Mouse (Mus musculus) midbrain, postnatal 0 days (tissue): ENCODE results near the gene Slc25a47. TPM values are rescaled to one million over a fixed set of nuclear protein-coding genes. Genes with fewer than 3 reads are reported as not detected.
A peak's percentile ranks its signal among the peaks of the same experiment; 100 is the strongest.
"Not testable (repeated sequence)": the region's sequence is repeated elsewhere in the genome, so short reads cannot be mapped to it uniquely, and the experiment has no call there.

Source experiments
- ATAC-seq: fragments of 200-750 bp; cut with Nextera tagmentation; 2 replicates; pipeline ENCODE4 v1.8.0; 2017; ENCODE audit warnings: moderate number of reproducible peaks, mild to moderate bottlenecking, moderate TSS enrichment, moderate library complexity; ENCODE audit not compliant: low FRiP score
- DNase-seq: peaks from one replicate; pipeline ENCODE4 v3.0.0-alpha.2; 2015; ENCODE audit warnings: low spot score
- H3K27ac ChIP-seq: fragments of 300-500 bp; sonication (generic); 2 replicates; pipeline ENCODE4 v1.5.1; 2014; ENCODE audit warnings: low read depth, mild to moderate bottlenecking, low read length, mixed read lengths
- H3K27me3 ChIP-seq: fragments of 300-500 bp; sonication (generic); 2 replicates; pipeline ENCODE4 v1.6.1; 2014; ENCODE audit warnings: low read length, control low read depth, mixed read lengths; ENCODE audit not compliant: insufficient read depth
- H3K36me3 ChIP-seq: fragments of 300-500 bp; sonication (generic); 2 replicates; pipeline ENCODE4 v1.6.1; 2014; ENCODE audit warnings: low read length, control low read depth, mixed read lengths; ENCODE audit not compliant: insufficient read depth
- H3K4me1 ChIP-seq: fragments of 300-500 bp; sonication (generic); 2 replicates; pipeline ENCODE4 v1.6.1; 2014; ENCODE audit warnings: mild to moderate bottlenecking, control low read depth, antibody characterized with exemption, low read length, mixed read lengths; ENCODE audit not compliant: insufficient read depth
- H3K4me2 ChIP-seq: fragments of 300-500 bp; sonication (generic); 2 replicates; pipeline ENCODE4 v1.6.1; 2014; ENCODE audit warnings: low read depth, mild to moderate bottlenecking, low read length, mixed read lengths; ENCODE audit not compliant: poor library complexity, severe bottlenecking
- H3K4me3 ChIP-seq: fragments of 300-500 bp; sonication (generic); 2 replicates; pipeline ENCODE4 v1.5.1; 2014; ENCODE audit warnings: low read depth, mild to moderate bottlenecking, low read length, moderate library complexity
- H3K9ac ChIP-seq: fragments of 300-500 bp; sonication (generic); replicated peaks from 2 replicates; pipeline ENCODE4 v1.6.1; 2014; ENCODE audit warnings: mild to moderate bottlenecking, low read length, moderate library complexity, mixed read lengths; ENCODE audit not compliant: poor library complexity, severe bottlenecking
- H3K9me3 ChIP-seq: fragments of 300-500 bp; sonication (generic); 2 replicates; pipeline ENCODE4 v1.6.1; 2016; ENCODE audit warnings: low read length, control low read depth
- CTCF ChIP-seq: IDR thresholded peaks from 2 replicates; pipeline ENCODE4 v1.5.1; 2016; ENCODE audit warnings: antibody characterized with exemption, mild to moderate bottlenecking
- WGBS: fragments of 180-500 bp; shearing (Covaris S2); extraction: QIAGEN DNeasy Blood & Tissue Kit; methylation state at CpG from one replicate; pipeline ENCODE4 v1.1.7; 2014; 5-methylcytosine and 5-hydroxymethylcytosine counted together
- polyA plus RNA-seq: library from polyadenylated mRNA; unstranded; fragments of >200 nt; fragmentation: Nextera tagmentation; extraction: Ambion mirVana; gene quantifications from 2 replicates; pipeline ENCODE4 v1.2.1, GENCODE M21; 2015
- total RNA-seq: library from RNA; depleted of rRNA; stranded (reverse); fragments of >200 nt; gene quantifications from 2 replicates; pipeline ENCODE4 v1.2.3, GENCODE M21; 2014

The Slc25a47 gene
- total and polyA plus RNA-seq, 2 experiments from 2014 or later = 5.9 to 13.2 TPM

DNA sequence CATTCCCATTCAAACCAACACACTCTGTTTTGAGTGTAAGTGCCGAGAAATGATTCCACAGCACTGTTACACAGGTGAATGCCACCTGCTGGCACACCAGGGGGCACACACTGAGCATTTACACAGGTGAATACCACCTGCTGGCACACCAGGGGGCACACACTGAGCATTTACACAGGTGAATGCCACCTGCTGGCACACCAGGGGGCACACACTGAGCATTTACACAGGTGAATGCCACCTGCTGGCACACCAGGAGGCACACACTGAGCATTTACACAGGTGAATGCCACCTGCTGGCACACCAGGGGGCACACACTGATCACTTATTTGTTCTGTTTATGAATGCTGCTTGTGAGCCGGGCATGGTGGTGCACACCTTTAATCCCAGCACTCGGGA lies 12.2 kb downstream of the Slc25a47 start:
- not testable (repeated sequence) for DNase-seq, ATAC-seq, H3K4me2 ChIP-seq, H3K4me1 ChIP-seq, H3K9me3 ChIP-seq, H3K9ac ChIP-seq, H3K4me3 ChIP-seq, H3K36me3 ChIP-seq, H3K27ac ChIP-seq, H3K27me3 ChIP-seq
- TF ChIP-seq CTCF = peak; percentile 49
- WGBS = 93% methylated on average over 3 of the region's 3 CpGs

DNA sequence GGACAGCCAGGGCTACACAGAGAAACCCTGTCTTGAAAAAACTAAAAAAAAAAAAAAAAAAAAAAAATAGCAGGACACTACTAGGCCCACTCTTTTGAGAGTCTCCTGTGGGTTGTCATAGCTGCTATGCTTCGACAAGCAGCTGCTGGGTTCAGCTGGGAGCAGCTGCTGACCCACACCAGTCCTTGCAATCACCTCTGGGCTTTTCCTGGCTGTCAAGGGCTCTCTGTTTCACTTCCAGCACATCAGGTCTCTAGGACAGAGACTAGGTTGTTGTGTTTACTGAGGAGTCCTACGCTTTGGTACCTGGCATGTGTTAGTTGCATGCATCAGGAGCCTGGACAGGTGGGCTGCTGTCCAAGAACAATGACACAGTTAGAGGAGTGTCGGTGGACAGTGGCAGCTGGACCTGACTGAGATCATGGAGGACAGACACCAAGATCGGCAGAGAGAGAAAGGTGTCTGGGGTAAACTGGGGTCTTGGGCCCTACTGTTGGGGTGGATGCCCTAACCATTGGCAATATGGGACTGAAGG lies 13.7 kb downstream of the Slc25a47 start:
- Histone ChIP-seq H3K4me2 (no peak overlapping the region), H3K27ac (no peak overlapping the region), H3K36me3 (peaks cover 5% of the 10 kb centered on the region; the same call in 1 of the 2 replicates), H3K27me3 (no peaks in the 10 kb centered on the region), H3K4me1 (0 out of 2 replicates have a peak, but pooled peaks cover 3% of the 10 kb centered on the region), H3K4me3 (no peak overlapping the region), H3K9ac (no peak overlapping the region), H3K9me3 (no peaks in the 10 kb centered on the region)
- WGBS = 85% methylated on average over 4 of the region's 4 CpGs
- no peak for ATAC-seq
- DNase-seq = no peak
- TF ChIP-seq CTCF = no peak

- Histone ChIP-seq H3K9me3 (no peaks in the 10 kb centered on the region), H3K4me3 (no peak overlapping the region), H3K27ac (no peak overlapping the region), H3K4me1 (0 out of 2 replicates have a peak, but pooled peaks cover 3% of the 10 kb centered on the region), H3K36me3 (peaks cover 2% of the 10 kb centered on the region; the same call in 1 of the 2 replicates), H3K27me3 (no peaks in the 10 kb centered on the region), H3K4me2 (no peak overlapping the region), H3K9ac (no peak overlapping the region)
- WGBS = 68% methylated on average over 8 of the region's 8 CpGs
- ATAC-seq (no peak), DNase-seq (no peak)
- TF ChIP-seq CTCF = no peak
Measured at GRCm38 (mm10) chr12:108850129-108850528, 14.3 kb downstream of the Slc25a47 start.

- 89% methylated on average over 8 of the region's 8 CpGs for WGBS
- Histone ChIP-seq H3K36me3 (no peaks in the 10 kb centered on the region), H3K4me1 (0 out of 2 replicates have a peak, but pooled peaks cover 3% of the 10 kb centered on the region), H3K9me3 (no peaks in the 10 kb centered on the region), H3K27me3 (no peaks in the 10 kb centered on the region), H3K4me2 (no peak overlapping the region), H3K27ac (no peak overlapping the region), H3K4me3 (no peak overlapping the region), H3K9ac (0 out of 2 replicates have a peak overlapping the region, but pooled peaks have one; percentile 5)
- TF ChIP-seq CTCF = no peak
- no peak for DNase-seq
- no peak for ATAC-seq
Measured at GRCm38 (mm10) chr12:108850886-108851285, 15.0 kb downstream of the Slc25a47 start.

DNA sequence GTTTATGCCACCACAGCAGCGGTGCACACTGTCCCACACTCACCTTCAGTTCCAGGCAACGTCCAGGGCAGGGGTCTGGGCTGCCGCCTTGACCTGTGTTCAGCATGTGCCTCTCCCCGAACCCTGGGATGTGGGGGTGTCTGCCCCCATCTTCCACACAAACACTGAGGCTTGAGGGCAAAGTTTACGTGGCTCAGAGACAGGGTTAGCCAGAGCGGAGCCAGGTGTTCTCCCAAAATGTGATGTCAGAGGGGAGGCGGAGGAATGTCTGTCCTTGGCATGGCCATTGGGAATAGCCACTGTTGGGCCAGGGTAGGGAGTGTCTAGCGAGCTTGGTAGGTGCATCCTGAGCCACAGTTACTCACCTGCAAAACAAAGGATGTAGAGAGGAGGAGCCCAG lies 17.0 kb downstream of the Slc25a47 start:
- Histone ChIP-seq H3K4me1 (0 out of 2 replicates have a peak, but pooled peaks cover 3% of the 10 kb centered on the region), H3K27me3 (no peaks in the 10 kb centered on the region), H3K36me3 (no peaks in the 10 kb centered on the region), H3K4me2 (no peak overlapping the region), H3K27ac (no peak overlapping the region), H3K9me3 (no peaks in the 10 kb centered on the region), H3K9ac (no peak overlapping the region), H3K4me3 (no peak overlapping the region)
- 90% methylated on average over 8 of the region's 8 CpGs for WGBS
- ATAC-seq = no peak
- no peak for TF ChIP-seq CTCF
- DNase-seq = no peak

DNA sequence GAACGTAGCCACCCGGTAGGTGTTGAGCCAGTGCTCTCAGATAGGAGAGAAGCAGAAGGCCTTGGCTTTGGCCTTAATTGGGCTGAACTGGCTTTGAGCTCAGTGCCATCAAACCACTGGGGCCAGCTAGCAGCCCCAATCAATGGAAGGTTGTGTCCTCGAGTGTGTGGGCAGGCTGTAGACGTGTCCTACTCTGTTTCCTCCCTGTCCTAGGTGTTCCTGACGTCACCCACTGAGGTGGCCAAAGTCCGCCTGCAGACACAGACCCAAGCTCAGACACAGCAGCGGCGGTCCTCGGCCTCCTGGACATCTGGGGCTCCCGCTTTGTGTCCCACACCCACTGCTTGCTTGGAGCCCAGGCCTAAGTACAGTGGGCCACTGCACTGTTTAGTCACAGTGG lies 19.2 kb downstream of the Slc25a47 start:
- WGBS = 91% methylated on average over 10 of the region's 10 CpGs
- no peak overlapping the region for H3K27ac ChIP-seq
- 0 out of 2 replicates have a peak, but pooled peaks cover 2% of the 10 kb centered on the region for H3K36me3 ChIP-seq

More for the DNA sequence above, 19.2 kb downstream of the Slc25a47 start:
- no peaks in the 10 kb centered on the region for H3K9me3 ChIP-seq
- H3K4me2 ChIP-seq = no peak overlapping the region
- no peak for DNase-seq
- no peak overlapping the region for H3K9ac ChIP-seq
- no peak overlapping the region for H3K4me3 ChIP-seq
- no peak for TF ChIP-seq CTCF
- no peaks in the 10 kb centered on the region for H3K27me3 ChIP-seq
- no peak for ATAC-seq
- H3K4me1 ChIP-seq = 0 out of 2 replicates have a peak, but pooled peaks cover 3% of the 10 kb centered on the region
